Mouse (Mus musculus): ENCODE results near the gene Mrpl24. TPM values are rescaled to one million over a fixed set of nuclear protein-coding genes. Genes with fewer than 3 reads are reported as not detected.

Mrpl24 gene
- polyA plus RNA-seq, 1 experiment from 2014 or later: 51.0 TPM

DNA sequence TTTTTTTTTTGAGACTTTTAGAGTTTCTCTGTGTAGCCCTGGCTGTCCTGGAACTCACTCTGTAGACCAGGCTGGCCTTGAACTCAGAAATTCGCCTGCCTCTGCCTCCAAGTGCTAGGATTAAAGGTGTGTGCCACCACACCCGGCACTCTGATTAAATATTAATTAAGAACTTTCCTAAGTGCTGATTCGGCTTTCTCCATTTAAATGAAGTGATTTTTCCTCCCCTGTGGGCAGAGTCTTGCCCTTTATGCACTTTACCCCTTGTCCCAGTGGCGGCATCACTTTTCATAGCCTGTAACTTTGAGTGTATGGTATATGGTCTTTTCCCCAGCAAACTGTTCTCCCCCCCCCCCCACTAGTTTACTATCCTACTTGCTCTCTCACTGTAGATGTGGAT lies 15.9 kb downstream of the Mrpl24 start:
- H3K27ac ChIP-seq (replicated peaks): no peak overlapping the region
- H3K4me3 ChIP-seq (replicated peaks): no peak overlapping the region
- no peak overlapping the region for H3K9ac ChIP-seq (replicated peaks)
- no peaks in the 10 kb centered on the region for H3K27me3 ChIP-seq (replicated peaks)
- WGBS: 81% methylated on average over 4 of the region's 4 CpGs
- H3K4me1 ChIP-seq: peaks cover 54% of the 10 kb centered on the region
- H3K36me3 ChIP-seq: peaks cover 56% of the 10 kb centered on the region
- no peak overlapping the region for H3K4me2 ChIP-seq
- H3K9me3 ChIP-seq (replicated peaks): no peaks in the 10 kb centered on the region
- no peak for ATAC-seq (ENCODE audit: low FRiP score)

DNA sequence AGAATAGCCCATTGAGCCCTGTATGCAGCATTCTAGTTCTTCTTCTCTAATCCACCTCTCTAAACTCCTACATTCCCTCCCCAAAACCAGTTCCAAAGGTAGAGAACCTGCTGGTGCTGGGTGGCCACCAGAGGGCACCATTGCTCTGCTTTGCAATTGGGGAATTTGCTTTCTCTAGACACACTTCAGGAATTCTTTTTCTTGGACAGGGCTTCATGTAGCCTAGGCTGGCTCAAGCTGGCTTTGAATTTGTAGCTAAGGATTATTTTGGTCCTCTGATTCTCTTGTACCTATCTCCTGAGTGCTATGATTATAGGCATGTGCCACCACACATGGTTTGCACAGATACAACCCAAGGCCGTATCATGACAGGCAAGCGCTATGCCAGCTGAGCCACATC lies 16.5 kb downstream of the Mrpl24 start:
- Histone ChIP-seq H3K27ac (replicated peaks) (no peak overlapping the region), H3K4me2 (no peak overlapping the region; the same call in 1 of the 2 replicates), H3K36me3 (peaks cover 60% of the 10 kb centered on the region), H3K4me3 (replicated peaks) (no peak overlapping the region), H3K4me1 (peaks cover 53% of the 10 kb centered on the region), H3K9ac (replicated peaks) (peak overlapping the region; percentile 32; the same call in 1 of the 2 replicates), H3K27me3 (replicated peaks) (no peaks in the 10 kb centered on the region), H3K9me3 (replicated peaks) (no peaks in the 10 kb centered on the region)
- no peak for ATAC-seq (ENCODE audit: low FRiP score)
- 84% methylated on average over 2 of the region's 2 CpGs for WGBS

DNA sequence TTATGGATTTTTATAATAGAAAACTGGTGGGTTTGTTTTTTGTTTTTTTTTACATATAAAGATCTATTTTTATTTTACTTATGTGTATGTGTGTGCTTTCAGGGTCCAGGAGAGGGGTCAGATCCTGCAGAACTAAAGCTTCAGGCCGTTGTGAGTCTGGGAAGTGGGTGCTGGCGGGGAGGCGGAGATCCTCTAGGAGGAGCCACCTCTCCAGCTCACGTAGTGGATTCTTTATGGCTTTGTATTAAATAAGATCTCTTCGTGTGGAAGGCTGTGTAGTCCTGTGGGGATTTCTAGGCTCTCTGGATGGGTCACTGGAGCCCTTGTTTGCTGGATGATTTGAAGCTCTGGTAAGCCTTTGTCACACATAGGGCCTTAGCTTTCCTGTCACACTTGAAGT lies 21.3 kb downstream of the Mrpl24 start:
- Histone ChIP-seq H3K4me2 (no peak overlapping the region), H3K36me3 (peaks cover 57% of the 10 kb centered on the region), H3K9me3 (replicated peaks) (no peaks in the 10 kb centered on the region), H3K4me1 (peaks cover 23% of the 10 kb centered on the region), H3K27ac (replicated peaks) (no peak overlapping the region), H3K27me3 (replicated peaks) (no peaks in the 10 kb centered on the region), H3K4me3 (replicated peaks) (no peak overlapping the region), H3K9ac (replicated peaks) (no peak overlapping the region)
- ATAC-seq (ENCODE audit: low FRiP score): no peak
- WGBS: 58% methylated on average over 5 of the region's 5 CpGs

DNA sequence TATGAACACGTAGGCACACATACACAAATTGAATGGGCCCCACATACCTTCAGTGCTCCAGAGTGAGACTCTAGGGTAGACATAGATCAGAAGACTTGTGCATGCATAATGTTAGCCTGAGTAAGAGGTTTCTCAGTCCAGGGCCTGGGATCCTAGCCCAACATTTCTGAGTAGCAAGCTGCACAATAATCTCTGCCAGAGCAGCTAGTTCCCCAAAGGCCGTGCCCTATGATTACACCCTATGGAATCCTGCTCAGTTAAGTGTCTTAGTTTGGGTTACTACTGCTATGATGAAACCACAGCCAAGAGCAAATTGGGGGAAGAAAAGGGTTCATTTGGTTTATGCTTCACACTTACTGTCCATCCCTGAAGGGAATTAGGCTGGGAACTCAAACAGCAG lies 23.2 kb downstream of the Mrpl24 start:
- peaks cover 51% of the 10 kb centered on the region for H3K36me3 ChIP-seq
- no peak overlapping the region for H3K27ac ChIP-seq (replicated peaks)
- no peak overlapping the region for H3K4me3 ChIP-seq (replicated peaks)
- no peak overlapping the region for H3K4me2 ChIP-seq
- WGBS: 98% methylated on average over 2 of the region's 2 CpGs
- no peak overlapping the region for H3K9ac ChIP-seq (replicated peaks)
- no peaks in the 10 kb centered on the region for H3K9me3 ChIP-seq (replicated peaks)
- no peak for ATAC-seq (ENCODE audit: low FRiP score)
- no peaks in the 10 kb centered on the region for H3K27me3 ChIP-seq (replicated peaks)
- H3K4me1 ChIP-seq: peaks cover 32% of the 10 kb centered on the region

DNA sequence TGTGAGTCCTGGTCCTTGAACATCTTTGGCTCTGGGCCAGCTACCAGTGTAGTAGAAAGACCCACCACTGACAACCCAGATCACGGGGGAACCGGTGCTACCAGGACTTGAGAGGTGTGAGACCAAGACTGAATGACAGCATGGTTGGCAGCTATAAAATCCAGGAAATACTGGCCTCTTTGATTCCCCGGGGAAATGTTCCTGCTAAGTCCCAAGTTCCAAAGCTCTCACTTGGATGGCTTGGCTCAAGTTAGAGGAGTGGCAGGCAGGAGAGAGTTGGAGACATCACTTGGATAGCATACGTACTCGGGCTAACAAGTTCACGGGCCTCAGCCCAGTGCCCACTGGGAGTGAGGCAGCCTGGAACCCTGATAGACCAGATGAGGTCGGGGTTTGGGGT lies 24.3 kb downstream of the Mrpl24 start:
- ATAC-seq (ENCODE audit: low FRiP score): no peak
- Histone ChIP-seq H3K27ac (replicated peaks) (no peak overlapping the region), H3K4me1 (peaks cover 41% of the 10 kb centered on the region), H3K9me3 (replicated peaks) (no peaks in the 10 kb centered on the region), H3K36me3 (peaks cover 40% of the 10 kb centered on the region), H3K27me3 (replicated peaks) (no peaks in the 10 kb centered on the region), H3K4me2 (no peak overlapping the region), H3K9ac (replicated peaks) (no peak overlapping the region), H3K4me3 (replicated peaks) (no peak overlapping the region)
- WGBS: 78% methylated on average over 7 of the region's 7 CpGs

DNA sequence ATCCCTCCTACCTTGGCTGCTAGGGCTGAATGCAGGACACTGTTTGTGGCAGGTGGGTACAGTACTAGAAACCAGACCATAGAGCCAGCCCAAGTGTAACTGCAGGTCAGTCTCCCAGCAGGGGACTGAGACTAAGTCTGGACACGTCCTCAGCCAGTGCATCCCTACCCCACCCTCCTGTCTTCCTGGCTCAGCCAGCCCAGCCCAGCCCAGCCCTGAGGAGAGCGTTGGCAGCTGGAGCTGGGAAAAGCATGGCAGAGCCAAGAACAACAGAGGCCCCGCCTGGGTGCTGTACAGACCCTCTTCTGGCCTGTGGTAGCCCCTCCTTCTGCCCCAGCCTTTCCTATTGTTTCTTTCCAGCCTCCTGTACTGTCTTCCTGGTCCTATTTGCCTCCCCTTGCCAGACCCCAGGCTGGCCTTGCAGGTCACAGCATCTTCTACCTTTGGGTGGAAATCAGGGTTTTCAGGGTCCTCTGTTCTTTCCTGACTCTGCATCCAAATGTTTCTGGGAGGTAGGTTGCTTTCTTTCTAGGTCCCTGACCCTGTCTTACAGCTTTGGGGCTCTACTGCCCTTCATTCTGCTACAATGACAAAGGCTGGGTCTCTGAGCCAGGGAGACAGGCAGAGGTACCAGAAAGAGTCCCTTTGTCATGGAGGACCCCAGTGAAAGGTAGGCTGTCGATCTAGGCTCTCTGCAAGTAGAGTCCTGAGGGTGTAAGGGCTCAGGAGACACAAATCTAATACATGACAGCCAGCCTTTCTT lies 25.7 kb downstream of the Mrpl24 start:
- H3K4me3 ChIP-seq (replicated peaks): no peak overlapping the region
- ATAC-seq (ENCODE audit: low FRiP score): no peak
- no peak overlapping the region for H3K27ac ChIP-seq (replicated peaks)
- H3K9ac ChIP-seq (replicated peaks): no peak overlapping the region
- no peak overlapping the region for H3K4me2 ChIP-seq
- H3K9me3 ChIP-seq (replicated peaks): no peaks in the 10 kb centered on the region
- H3K27me3 ChIP-seq (replicated peaks): no peaks in the 10 kb centered on the region
- peaks cover 55% of the 10 kb centered on the region for H3K4me1 ChIP-seq
- 13% methylated on average over 4 of the region's 4 CpGs for WGBS
- peaks cover 26% of the 10 kb centered on the region for H3K36me3 ChIP-seq

DNA sequence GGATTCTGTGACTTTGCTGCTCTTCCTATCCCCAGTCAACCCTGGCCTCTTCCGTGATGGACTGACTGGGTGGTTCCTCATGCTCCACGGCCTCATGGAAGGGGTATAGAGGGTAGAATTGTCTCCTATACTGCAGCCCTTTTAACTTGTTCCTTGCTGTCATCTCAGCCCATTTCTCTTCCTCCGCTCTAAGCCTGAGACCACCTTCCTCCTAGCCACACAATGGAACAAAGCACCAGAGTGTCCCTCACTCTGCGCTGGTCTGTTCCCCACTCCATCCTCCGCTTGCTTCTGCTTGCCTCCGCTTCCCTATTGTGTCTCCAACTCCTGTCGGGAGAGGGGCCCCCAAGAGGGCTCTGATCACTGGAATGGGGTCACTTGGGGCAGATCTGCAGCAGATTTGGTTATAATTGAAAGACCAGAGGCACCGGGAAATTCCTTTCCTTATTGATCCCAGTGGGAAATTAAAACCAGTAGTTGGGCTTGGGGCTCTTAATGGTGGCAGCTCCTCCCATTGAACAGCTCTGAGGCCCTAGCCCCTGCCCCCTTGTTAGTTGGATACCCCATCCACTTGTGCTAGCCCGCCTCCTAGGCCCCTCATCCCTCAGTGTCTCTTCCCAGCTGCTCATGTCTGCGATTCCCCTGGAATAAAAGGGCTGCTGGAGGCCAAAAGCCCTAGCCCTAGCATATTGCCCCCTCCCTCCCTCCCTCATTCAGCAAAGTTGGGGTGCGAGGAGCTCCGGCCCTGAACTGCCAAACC lies 26.7 kb downstream of the Mrpl24 start:
- H3K9me3 ChIP-seq (replicated peaks): no peaks in the 10 kb centered on the region
- WGBS: 16% methylated on average over 12 of the region's 12 CpGs
- no peak overlapping the region for H3K9ac ChIP-seq (replicated peaks)
- no peak overlapping the region for H3K4me3 ChIP-seq (replicated peaks)
- no peaks in the 10 kb centered on the region for H3K27me3 ChIP-seq (replicated peaks)
- ATAC-seq (ENCODE audit: low FRiP score): no peak
- no peak overlapping the region for H3K27ac ChIP-seq (replicated peaks)
- peaks cover 60% of the 10 kb centered on the region for H3K4me1 ChIP-seq
- peaks cover 19% of the 10 kb centered on the region for H3K36me3 ChIP-seq
- H3K4me2 ChIP-seq: no peak overlapping the region

DNA sequence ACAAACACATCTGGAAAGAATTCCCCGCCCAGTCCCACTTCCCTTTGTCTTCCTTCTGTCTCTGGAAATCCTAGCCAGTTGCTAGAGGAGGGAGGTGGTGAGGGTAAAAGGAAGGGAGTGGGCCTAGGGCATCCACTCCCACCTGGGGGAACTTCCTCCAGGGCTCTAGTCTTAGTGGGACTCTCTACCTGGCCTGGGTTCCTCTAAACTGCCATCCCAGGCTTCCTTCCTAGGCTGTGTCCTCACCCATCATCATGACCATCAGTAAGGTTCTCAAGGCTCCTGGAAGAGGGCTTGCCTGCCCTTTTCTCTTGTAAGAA lies 27.2 kb downstream of the Mrpl24 start:
- 33% methylated on average over 1 of the region's 1 CpGs for WGBS
- Histone ChIP-seq H3K27ac (replicated peaks) (no peak overlapping the region), H3K9ac (replicated peaks) (no peak overlapping the region; the same call in 1 of the 2 replicates)

DNA sequence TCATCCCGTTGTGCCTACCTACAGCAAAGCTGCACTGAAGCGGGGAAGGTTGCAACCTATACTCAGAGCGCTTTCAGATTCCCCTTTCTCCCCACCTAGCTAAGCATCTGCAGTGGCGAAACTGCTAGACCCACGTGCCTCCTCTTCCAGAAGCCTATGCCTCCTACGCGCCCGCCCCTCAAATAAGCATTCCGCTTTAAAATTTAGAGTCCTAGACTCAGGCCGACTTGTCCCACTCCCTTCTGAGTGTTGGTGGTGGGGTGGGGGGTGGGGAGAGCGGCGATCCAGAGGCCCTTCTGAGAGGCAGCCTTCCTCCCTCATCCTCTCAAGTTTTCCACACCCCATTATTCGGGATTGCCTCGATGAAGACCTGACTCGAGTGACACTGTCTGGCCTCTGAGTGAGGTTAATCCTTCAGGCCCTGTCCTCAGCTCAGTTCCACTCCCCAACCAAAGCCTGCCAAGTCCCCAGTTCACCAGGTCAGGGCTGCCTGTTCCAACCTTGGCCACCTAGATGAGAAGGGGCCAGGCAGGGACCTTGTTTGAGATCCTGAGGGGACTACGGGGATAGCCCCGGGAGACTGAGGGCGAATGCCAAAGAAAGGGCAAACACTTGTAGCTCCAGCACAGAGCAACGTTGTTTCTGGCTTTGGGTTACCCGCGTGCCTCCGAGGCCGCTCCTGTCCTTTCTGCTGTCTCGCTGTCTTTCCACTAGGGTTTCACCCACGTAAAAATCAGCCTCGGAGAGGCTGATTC lies 27.9 kb downstream of the Mrpl24 start:
- WGBS: 6% methylated on average over 26 of the region's 26 CpGs
- Histone ChIP-seq H3K27ac (replicated peaks) (no peak overlapping the region; the same call in 1 of the 2 replicates), H3K9ac (replicated peaks) (peak overlapping the region; percentile 36), H3K27me3 (replicated peaks) (no peaks in the 10 kb centered on the region), H3K4me2 (peak overlapping the region; percentile 82), H3K9me3 (replicated peaks) (no peaks in the 10 kb centered on the region), H3K36me3 (peaks cover 6% of the 10 kb centered on the region), H3K4me1 (peaks cover 68% of the 10 kb centered on the region), H3K4me3 (replicated peaks) (peak overlapping the region; percentile 35)
- ATAC-seq (ENCODE audit: low FRiP score): 0 out of 2 replicates have a peak, but pooled peaks have one; percentile 31

More for the DNA sequence above, 27.2 kb downstream of the Mrpl24 start:
- no peaks in the 10 kb centered on the region for H3K9me3 ChIP-seq (replicated peaks)
- no peak overlapping the region for H3K4me2 ChIP-seq
- peaks cover 13% of the 10 kb centered on the region for H3K36me3 ChIP-seq
- H3K4me1 ChIP-seq: peaks cover 61% of the 10 kb centered on the region
- no peaks in the 10 kb centered on the region for H3K27me3 ChIP-seq (replicated peaks)
- no peak for ATAC-seq (ENCODE audit: low FRiP score)
- H3K4me3 ChIP-seq (replicated peaks): no peak overlapping the region

DNA sequence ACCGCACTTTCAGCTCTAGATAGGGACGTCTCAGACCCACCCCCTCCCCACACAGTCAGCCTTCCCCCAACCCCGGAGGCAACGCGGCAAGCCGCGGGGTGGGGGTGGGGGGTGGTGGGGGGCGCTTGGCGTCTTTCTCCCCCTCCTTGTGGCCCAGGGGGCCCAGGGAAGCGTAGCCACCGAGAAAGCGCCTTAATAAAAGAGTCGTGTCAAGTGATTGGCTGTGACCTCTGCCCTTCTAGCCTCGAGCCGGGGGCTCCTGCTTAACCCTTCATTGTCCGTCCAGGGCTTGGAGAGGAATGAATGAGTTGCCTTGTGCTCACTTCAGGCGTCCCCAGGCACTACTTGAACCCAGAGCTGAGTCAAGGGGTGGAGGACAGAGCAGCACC lies 28.5 kb downstream of the Mrpl24 start:
- H3K4me2 ChIP-seq: peak overlapping the region; percentile 82
- no peaks in the 10 kb centered on the region for H3K9me3 ChIP-seq (replicated peaks)
- peak overlapping the region; percentile 36; the same call in 1 of the 2 replicates for H3K9ac ChIP-seq (replicated peaks)
- peaks cover 74% of the 10 kb centered on the region for H3K4me1 ChIP-seq
- no peaks in the 10 kb centered on the region for H3K27me3 ChIP-seq (replicated peaks)
- 0 out of 2 replicates have a peak, but pooled peaks cover 2% of the 10 kb centered on the region for H3K36me3 ChIP-seq
- ATAC-seq (ENCODE audit: low FRiP score): no peak; the same call in 1 of the 2 replicates
- peak overlapping the region; percentile 35 for H3K4me3 ChIP-seq (replicated peaks)
- 0% methylated on average over 17 of the region's 17 CpGs for WGBS
- H3K27ac ChIP-seq (replicated peaks): no peak overlapping the region

DNA sequence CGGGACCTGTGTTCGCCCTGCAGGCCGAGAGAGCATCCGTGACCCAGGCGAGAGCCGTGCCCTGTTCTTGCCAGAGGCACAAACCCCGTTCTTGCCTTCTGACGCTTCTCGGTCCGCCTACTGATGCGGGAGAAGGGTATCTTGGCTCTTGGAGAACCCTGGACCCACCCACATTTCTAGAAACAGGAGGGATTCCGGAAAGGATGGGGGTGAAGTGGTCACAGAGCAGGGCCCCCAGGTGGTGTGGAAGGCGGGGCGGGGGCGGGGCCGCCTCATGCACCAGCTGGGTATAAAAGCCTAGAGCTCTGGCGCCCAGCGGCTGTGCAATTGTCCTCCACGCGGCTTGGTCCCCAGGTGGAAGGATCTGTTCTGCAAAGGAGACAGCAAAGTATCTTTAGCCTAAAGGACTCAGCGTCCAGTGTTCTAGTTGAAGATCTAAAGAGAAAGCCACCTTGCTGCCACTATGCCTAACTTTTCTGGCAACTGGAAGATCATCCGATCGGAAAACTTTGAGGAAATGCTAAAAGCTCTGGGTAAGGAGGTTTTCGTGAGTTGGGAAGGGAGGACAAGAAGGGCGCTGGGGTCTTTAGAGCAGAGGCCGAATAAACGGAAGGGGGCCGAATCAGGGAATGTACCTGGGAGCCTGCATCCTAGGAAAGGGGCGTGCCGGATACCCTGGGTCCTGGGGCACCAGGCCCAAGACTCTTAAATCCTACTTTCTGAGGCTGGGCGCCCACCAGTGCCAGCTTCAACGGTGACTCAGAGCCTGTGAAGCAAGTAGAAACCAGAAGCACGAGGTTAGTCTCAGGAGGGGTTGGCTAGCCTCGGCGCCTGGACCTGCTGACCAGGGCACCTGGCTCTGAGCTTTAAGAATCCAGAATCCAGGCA lies 29.3 kb downstream of the Mrpl24 start, which contains the start of gene Crabp2:
TSS of gene Crabp2 (plus strand) at position 289 of the 888 bp plus-strand sequence.
- H3K27me3 ChIP-seq (replicated peaks): no peaks in the 10 kb centered on the region
- ATAC-seq (ENCODE audit: low FRiP score): no peak
- H3K4me2 ChIP-seq: peak within 1 kb of the TSS; percentile 82
- H3K4me1 ChIP-seq: peaks cover 79% of the 10 kb centered on the region
- H3K9me3 ChIP-seq (replicated peaks): no peaks in the 10 kb centered on the region
- WGBS: 2% methylated on average over 35 of the region's 35 CpGs
- peak within 1 kb of the TSS; percentile 42; the same call in 1 of the 2 replicates for H3K9ac ChIP-seq (replicated peaks)
- H3K36me3 ChIP-seq: no peaks in the 10 kb centered on the region
- H3K4me3 ChIP-seq (replicated peaks): peak within 1 kb of the TSS; percentile 35
- no peak within 1 kb of the TSS for H3K27ac ChIP-seq (replicated peaks)

Data from neural tube, embryonic 15.5 days (tissue).